Mouse (Mus musculus) embryonic fibroblast, embryonic 13.5 days (primary cell): ENCODE results near the gene Heg1.

Experiments
- CTCF ChIP-seq: IDR thresholded peaks from 2 replicates; pipeline ENCODE4 v1.5.1; 2011; ENCODE audit warnings: mild to moderate bottlenecking, control low read depth, low read length, moderate library complexity, borderline replicate concordance; ENCODE audit not compliant: insufficient read depth
- POLR2A ChIP-seq: IDR thresholded peaks from 2 replicates; pipeline ENCODE4 v1.6.1; 2011; ENCODE audit warnings: low read depth, mild to moderate bottlenecking, control low read depth, low read length, moderate library complexity

- TF ChIP-seq CTCF (no peak), POLR2A (no peak)
Observed at GRCm38 (mm10) chr16:33658121-33658520, 26.0 kb upstream of the Heg1 start.
